Mouse (Mus musculus): ENCODE results near the gene Tk2.

Tk2 gene

GRCm38 (mm10) chr8:104219806-104220205 lies 28.6 kb downstream of the Tk2 start:
- DNase-seq (ENCODE audit: low read depth) = peak; percentile 84

GRCm38 (mm10) chr8:104219079-104219478 lies 29.3 kb downstream of the Tk2 start:
- peak; percentile 82 for DNase-seq (ENCODE audit: low read depth)

GRCm38 (mm10) chr8:104217601-104218000 lies 30.8 kb downstream of the Tk2 start:
- DNase-seq (ENCODE audit: low read depth) = no peak

GRCm38 (mm10) chr8:104205292-104205691 lies 43.1 kb downstream of the Tk2 start:
- DNase-seq (ENCODE audit: low read depth) = no peak

GRCm38 (mm10) chr8:104202320-104202719 lies 46.0 kb downstream of the Tk2 start:
- no peak for DNase-seq (ENCODE audit: low read depth)

- DNase-seq (ENCODE audit: low read depth) = no peak
Observed at GRCm38 (mm10) chr8:104201622-104202021, 46.7 kb downstream of the Tk2 start.

GRCm38 (mm10) chr8:104199802-104200201 lies 48.6 kb downstream of the Tk2 start:
- DNase-seq (ENCODE audit: low read depth) = peak; percentile 4

GRCm38 (mm10) chr8:104191496-104191895 lies 56.9 kb downstream of the Tk2 start:
- DNase-seq (ENCODE audit: low read depth) = peak; percentile 15

- no peak for DNase-seq (ENCODE audit: low read depth)
Observed at GRCm38 (mm10) chr8:104190777-104191468, 57.4 kb downstream of the Tk2 start.

- no peak for DNase-seq (ENCODE audit: low read depth)
Observed at GRCm38 (mm10) chr8:104188459-104188858, 59.9 kb downstream of the Tk2 start.

- DNase-seq (ENCODE audit: low read depth) = no peak
Observed at GRCm38 (mm10) chr8:104187622-104188021, 60.7 kb downstream of the Tk2 start.

- no peak for DNase-seq (ENCODE audit: low read depth)
Observed at GRCm38 (mm10) chr8:104186827-104187226, 61.5 kb downstream of the Tk2 start.

GRCm38 (mm10) chr8:104184905-104185304 lies 63.5 kb downstream of the Tk2 start:
- DNase-seq (ENCODE audit: low read depth) = no peak

- DNase-seq (ENCODE audit: low read depth) = no peak
Observed at GRCm38 (mm10) chr8:104177054-104177453, 71.3 kb downstream of the Tk2 start.

All from induced T-regulatory cell, adult 2 months (primary cell).